Mouse (Mus musculus): Measurements from ENCODE around the gene Tbc1d1.

The Tbc1d1 gene

DNA sequence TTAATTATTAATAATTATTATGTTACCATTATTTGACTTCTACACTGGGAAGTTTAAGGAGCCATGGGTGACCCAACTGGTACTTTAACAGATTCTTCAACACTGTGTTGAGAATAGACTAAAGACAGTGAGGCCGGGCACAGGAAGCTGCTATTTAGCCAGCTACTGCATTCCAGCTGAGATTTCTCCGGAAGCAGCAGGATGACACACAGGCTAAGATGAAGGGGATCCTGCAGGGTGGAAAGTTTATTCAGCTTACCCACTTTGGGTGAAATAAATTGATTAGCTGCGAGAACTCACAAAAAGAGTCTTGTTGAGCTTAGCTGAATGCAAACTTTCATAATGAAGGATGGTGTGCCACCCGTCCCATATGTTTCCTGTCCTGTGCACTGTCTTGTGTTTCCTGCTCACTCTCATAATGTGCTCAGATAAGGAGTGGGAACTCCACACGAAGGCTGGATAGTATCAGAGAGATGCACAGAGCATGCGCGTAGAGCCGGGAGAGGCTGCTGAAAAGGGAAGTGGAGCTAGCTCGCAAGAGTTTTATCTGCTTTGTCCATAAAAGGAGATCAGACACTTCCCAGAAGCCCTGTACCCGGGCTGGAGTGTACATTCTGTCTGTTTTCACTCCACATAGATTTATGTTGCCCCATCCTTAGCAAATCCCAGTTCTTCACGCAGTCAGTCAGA lies at the start of gene Tbc1d1:
Gene Tbc1d1 (plus strand): TSS at position 445 of the 690 bp plus-strand sequence.
- DNase-seq = no peak

DNA sequence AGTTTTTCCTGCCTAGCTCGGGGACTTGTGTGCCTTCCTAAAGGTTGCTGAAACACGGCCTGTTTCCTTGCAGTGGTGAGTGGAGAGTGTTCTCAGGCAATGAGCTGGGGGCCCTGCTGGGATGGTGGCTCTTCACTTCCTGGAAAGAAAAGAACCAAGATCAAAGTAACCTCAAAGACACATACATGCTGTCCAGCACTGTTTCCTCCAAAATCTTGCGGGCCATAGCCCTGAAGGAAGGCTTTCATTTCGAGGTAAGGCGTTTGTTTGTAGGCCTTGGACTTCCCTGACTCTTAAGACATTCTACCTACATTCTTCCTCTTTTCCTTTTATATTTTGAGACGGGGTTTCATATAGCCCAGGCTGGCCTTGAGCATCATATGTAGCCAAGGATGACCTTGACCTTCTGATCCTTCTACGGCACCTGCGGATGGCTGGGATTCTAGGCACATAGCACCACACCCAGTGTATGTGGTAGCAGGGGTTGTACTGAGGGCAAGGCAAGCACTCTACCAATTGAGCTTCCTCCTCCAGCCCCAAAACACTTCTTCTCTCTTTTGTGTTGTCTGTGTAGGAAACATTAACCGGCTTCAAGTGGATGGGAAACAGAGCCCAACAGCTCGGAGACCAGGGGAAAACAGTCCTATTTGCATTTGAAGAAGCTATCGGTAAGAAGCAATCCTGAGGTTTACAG lies 48.4 kb upstream of the Tbc1d1 start:
- DNase-seq = no peak

DNA sequence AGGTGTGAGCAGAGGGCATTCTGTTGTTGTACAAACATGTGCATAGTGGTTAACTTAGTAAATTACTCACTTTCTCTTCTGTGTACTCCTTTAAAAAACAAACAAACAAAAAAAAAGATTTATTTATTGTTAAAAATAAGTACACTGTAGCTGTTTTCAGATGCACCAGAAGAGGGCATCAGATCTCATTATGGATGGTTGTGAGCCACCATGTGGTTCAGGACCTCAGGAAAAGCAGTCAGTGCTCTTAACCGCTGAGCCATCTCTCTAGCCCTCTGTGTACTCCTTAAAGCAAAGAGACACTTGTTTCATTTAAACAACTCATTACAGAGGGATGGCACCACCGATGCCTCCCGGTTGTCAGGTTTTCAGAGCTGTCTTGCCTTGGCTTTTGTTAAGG lies 46.9 kb upstream of the Tbc1d1 start:
- DNase-seq = peak in 1 of 2 experiments; percentile 17

DNA sequence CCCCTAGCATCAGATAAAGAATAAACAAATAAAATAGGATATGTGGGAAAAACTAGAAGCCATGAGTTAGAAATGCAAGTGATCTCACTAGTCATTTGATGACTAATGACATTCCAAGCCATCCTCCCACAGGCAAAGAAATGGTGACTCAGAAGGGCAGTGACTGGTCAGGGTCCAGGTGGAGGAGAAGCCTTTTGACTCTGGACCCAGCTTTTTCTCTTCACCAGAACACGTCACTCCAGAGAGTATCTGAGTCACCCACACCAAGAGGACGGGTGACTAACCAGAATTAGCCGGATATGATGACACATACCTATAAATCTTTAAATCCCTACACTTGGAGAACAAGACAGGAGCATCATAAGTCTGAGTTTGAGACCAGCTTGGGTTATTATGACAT lies 43.7 kb upstream of the Tbc1d1 start:
- no peak for DNase-seq

DNA sequence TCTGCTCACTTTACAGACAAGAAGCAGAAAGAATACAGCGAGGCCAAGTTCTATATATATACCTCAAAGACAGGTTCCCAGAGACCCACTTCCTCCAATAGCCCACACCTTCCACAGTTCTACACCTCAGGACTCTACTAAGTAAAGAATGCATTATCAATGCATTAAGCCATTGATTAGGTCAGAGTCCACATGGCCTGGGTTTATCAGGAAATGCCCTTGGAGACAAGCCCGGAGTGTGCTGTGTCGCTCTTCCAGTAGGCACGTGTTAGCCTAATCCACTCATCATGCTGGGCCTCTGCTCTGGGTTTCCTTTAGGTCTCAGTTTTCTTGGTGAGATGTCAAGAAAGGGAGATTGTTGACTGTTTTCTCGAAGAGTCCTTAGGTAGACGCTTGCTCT lies 41.9 kb upstream of the Tbc1d1 start:
- no peak for DNase-seq

DNA sequence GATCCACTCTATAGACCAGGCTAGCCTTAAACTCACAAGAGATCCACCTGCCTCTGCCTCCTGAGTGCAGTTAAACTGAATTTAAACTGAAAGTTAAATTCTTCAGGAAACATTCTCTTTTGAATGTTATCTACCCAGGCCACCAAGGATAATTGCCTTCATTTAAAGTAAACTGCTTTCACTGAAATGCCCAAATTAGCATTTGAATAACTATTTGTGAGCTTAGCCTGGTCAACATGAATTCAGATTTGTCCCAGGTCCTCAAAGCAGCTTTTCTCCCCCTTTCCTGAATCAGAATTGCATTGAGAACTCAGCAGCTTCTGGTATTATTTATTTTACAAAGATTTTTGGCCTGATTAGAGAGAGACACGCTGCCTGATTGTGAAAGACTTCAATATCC lies 38.9 kb upstream of the Tbc1d1 start:
- no peak for DNase-seq

DNA sequence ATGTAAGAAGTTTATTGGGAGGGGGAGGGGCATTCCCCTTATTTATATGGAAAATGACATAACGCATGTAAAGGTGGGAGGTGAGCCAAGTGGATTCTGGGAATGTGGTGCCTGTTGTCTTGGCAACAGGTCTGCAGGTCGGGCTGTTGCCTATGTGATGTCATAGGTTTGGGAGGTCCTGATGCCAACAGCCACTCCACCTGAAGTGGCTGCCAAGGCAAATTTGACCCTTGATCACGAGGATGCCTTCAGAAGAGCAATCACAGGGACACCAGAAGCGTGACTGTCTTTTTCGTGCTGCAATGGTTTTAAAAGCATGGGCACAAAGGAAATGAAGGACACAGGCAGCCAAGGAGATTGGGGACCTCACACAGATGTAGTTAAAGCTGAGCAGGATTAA lies 30.3 kb upstream of the Tbc1d1 start:
- no peak for DNase-seq

DNA sequence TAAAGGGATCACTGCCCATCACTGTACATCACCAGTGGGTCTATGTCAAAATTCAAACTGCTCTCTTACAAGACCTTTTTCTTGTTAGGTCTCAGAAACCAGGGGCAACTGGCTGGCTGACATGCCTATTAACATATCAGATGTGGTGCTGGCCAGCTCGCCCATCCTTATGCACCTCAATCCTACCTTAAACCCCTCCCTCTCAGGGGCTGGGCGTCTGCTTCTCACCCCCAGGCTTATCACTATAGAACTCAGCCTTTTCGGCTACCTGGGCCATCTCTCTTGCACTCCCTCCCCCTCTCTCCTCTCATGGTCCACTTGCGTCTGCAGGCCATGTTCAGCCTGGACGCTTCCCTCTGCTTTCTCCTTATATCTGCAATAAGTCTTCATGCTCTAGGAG lies 24.6 kb upstream of the Tbc1d1 start:
- no peak for DNase-seq

DNA sequence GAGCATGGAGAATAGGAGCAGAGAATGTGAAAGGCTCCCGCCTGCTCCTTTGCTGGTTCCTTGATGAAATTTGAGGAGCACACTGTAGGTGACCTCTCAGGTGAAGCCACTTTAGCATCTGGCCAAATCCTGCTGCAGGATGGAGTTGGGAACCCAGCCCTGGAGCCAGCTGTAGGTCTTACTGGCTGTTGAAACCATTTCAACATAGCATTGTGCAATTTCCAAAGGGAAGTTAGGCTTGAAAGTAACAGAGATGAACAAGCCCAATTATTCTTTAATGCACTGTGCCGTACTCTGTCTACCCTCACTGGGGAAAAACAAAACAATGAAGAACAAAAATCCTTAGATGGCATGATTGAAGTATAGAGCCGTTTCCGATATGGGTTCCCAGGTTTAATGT lies 22.2 kb upstream of the Tbc1d1 start:
- no peak for DNase-seq

DNA sequence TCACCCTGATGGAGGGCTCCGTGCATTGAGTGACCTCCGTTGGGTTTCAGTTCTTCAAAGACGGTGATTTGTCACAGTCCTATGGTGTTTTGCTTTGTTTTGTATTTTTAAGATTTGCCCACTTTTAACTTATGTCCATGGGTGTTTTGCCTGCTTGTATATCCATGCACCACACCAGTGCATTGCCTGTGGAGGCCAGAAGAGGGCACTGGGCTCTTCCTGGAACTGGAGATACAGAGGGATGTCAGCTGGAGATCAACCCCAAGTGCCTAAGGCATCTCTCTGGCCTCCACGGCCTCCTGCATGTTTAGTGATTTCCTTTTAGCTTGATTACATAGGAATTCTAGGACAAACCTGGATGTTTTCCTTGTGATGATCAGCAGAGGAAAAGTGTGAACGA lies 19.8 kb upstream of the Tbc1d1 start:
- DNase-seq = no peak

DNA sequence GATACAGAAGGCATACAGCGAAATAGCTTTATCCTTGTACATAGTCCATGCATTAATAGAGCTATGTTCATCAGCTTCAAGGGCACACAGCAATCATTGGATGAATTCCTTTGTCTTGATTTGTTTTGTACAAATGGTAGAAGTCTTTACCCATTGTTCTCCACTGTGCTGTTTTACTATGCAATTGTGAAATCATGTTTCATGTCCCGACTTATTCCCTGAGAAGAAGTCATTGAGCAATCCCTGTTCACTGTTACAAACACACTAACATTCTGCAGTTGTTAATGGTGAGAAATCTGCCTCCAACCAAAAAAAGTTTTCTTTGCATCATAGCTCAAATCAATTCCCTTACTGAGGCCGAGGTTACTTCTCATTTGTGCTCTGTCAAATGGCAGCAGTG lies 15.9 kb upstream of the Tbc1d1 start:
- DNase-seq = no peak

DNA sequence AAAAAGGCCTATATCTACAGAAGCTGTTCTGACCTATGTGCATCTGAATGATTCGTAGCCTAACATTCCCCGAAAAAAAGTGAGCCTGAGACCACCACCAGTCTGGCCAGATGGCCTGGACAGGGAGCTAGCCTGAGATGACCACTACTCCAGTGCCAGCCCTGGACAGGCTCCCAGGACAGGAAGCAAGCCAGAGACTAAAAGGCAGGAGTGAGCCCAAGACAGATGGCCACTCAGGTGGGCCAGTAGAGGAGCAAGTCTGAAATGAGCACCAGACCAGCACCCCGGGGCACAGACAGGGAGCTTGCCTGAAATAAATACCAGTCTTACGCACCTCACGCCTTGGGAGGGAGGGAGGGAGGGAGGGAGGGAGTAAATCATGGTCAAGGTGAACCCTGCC lies 11.8 kb upstream of the Tbc1d1 start:
- DNase-seq = peak; percentile 73 to 81

DNA sequence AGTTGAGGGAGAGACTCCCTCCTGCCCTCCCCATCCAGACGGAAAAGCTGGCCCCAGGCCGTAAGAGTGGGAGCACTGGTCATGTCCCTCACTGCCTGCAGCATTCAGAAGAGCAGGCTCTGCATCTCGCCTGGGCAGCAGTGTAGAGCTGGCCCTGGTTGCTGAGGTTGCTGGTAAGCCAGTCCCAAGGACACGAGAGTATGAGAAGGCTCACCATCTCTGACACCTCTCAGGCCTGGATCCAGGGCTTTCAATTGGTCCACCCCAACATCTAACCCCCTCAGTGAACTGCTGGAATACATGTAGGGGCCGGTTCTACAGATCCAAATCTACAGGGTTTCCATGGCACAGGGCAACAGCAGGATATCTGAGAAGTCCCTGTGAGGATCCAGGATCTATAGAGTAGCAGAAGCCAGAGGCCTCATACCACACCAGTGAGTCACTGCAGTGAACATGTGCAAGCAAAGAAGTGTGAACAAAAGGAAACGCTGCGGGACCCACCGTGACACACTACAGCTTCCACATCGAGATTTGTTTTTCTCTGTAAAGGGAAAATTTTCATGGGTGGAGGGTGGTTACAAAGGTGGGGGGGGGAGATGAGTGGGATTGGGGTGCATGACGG lies 9.6 kb upstream of the Tbc1d1 start:
- no peak for DNase-seq

DNA sequence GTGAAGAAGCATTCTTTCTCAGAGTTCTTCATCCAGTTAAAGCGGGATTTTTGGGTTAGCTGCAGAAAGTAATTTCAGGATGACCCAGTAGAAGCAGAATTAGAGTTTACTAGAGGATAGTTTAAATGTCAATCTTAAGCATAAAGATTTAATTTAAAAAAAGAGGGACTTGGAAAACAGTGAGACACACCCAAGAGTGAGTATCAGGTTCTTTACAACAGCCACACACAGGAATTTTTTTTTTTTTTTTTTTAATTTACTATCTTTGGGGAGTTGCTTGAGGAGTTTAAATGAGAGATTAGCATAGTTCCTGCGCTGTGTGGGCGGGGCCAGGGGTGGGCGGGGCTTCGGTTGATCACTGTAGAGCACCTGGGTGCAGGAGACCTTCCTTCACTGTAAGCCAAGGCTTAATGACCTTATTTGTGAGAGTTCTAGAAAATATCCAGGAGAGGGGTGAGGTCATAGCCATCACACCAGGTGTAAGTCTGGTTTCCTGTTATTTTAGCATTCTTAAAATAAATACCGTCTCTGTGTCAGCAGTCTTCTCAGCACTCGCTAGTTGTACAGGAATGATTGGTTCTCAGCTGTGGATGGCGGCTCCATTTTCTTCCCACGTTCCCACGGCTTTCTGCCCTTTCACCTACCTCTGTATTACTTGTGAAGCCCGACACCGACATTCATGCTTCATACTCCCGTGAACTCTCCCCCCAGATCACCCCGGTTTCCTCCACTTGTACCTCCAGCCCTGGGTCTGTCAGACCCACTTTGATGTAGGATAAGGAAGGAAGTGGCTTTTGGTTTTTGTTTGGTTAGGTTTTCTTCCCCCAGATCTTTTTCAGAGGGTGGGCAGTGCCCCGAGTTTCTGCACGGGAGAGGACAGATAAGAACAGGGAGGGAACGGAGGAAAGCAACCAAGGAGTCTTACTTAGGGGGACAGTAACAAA lies 6.6 kb upstream of the Tbc1d1 start:
- no peak for DNase-seq

DNA sequence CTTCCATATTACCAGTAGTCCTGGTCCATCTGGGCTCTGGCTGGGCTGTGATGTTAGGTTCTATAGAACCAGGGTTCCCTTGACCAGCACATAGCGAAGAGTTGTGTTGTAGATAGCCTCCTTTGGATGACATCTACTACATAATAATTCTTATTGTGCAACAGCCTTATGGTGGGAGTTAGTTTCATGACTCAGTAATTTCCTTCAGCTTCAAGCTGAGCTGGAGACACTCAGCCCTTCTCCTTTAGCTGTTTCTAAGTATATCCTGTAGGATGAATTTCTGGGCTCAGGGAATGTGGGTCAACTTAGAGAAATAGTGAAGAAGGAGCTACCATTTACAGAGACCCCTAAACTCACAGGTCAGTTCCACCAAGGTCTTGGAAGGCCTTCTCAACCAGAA lies 2.8 kb upstream of the Tbc1d1 start:
- DNase-seq = no peak

DNA sequence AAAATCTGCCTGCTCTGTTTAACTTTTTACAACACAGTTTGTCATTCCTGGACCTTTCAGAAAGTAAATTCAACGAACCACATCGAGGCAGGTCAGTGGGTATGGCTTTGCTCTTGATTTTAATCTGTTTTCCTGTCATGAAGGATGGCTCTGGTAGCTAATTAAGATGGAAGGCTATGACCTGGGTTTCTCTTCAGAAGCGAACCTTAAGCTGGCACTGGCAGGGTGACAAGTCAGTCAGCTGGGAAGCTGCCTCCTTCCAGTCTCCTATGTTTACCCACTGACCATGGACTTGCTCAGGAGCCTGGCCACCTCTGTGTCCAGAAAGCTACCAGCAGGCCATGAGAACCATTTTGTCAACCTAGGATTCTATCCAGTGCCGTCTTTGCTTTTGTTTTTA lies 474 bp downstream of the Tbc1d1 start:
- DNase-seq = no peak

DNA sequence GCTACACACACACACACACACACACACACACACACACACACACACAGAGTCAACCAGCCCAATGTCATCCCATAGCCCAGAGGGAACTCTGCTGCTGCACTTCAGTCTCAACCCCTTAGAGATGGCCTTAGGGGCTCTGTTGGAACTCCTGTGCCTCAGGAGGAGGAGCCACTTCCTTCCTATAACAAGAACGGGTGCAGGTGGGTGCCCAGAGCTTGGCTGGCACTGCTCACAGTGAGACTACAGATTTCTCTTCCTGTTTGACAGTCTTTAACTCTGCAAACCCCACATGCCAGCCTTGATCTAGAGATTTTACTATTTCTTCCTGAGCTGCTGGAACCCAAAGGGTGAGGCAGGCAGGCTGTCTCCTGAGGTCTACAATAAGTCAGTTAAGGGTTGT lies 1.8 kb downstream of the Tbc1d1 start:
- no peak for DNase-seq

DNA sequence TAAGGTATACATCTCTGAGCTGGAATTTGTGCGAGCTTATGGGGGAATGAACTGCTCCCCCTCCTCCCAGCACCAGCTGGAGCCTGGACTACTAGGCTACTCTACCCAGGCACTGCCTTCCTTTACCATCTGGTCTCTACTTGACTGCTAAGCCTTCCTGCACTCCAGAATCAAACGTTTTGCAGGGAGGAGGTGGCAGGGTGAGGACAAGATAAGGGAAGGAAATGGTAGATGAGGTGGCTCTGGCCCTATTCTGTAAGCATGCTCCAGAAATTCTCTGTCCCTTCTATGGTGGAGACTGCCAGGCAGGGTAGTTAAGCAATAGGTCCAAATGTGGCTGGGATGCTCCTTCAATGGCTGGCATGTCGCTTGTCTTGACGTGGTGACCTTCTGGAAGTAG lies 2.4 kb downstream of the Tbc1d1 start:
- peak in 1 of 2 experiments; percentile 28 for DNase-seq

DNA sequence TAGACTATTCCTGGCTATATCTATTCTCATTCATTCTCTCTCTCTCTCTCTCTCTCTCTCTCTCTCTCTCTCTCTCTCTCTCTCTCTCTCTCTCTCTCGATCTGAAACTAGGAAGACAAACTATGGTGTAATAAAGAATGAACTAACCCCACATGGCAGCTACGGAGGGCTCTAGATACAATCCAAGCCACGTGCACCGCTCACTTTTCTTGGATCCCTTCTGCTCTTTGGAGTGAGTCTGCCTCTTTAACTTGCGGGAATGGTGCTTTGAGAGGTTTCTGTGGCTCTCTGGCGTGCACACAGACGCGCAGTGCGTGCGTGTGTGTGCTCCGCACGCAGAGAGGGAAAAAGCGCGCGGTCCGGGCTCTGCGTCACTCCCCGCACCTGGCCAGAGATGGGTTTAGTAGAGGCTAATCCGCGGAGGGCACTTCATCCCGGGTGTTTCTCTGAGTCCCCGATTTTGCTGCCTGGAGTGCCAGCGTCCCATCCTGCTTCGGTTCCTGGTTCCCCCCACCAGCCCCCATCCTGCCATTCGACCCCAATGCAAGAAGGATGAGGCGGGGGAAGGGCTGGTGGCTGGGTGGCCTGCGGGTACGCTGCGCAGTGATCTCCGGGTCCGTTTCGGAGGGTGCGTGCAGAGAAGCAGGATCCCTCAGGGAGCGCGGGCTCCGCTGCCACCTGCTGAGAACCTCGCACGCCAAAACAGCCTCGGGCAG lies 3.1 kb downstream of the Tbc1d1 start:
- peak in 1 of 2 experiments; percentile 79 for DNase-seq

DNA sequence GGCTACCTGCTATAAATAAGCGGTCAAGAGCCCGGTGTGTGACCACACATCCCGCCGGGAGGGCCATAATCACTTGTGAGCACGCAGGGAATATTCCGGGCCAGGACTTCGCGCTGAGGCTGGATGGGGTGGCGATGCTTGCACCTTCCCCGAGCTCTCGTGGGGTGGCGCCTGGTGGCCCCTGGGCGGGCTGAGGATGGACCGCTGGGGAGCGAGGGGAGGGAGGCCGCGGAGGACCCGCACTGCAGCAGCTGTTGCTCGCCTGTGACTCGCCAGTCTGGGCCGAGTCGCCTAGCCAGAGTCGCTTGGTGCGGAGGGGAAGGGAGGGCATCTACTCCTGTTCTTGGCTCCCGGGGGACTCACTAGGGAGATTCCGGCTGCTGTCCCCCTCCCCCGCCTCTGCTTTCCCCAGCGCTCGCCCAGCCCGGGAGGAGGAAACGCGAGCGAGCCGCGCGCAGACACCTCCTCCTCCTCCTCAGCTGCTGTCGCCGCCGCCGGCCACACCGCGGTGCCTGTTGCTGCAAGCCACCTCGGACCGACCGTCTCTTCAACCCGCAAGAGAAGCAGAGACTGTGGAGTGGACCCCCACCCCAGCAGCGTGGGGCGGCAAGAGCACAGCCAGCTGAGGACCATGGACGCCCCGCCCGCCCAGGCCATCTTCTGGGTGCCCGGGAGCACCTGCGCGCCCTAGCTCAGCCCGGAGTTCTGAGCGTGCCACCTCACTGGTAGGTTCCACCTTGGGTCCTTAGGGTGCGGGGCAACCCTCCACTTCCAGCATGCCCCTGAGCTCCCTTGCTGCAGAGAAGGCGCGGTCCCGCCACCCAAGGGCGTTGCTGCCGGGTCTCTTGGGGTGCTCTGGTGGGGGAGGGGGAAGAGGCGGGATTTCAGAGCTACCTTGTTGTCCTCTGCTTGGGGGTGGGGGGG lies 3.9 kb downstream of the Tbc1d1 start:
- DNase-seq = peak; percentile 72 to 81

DNA sequence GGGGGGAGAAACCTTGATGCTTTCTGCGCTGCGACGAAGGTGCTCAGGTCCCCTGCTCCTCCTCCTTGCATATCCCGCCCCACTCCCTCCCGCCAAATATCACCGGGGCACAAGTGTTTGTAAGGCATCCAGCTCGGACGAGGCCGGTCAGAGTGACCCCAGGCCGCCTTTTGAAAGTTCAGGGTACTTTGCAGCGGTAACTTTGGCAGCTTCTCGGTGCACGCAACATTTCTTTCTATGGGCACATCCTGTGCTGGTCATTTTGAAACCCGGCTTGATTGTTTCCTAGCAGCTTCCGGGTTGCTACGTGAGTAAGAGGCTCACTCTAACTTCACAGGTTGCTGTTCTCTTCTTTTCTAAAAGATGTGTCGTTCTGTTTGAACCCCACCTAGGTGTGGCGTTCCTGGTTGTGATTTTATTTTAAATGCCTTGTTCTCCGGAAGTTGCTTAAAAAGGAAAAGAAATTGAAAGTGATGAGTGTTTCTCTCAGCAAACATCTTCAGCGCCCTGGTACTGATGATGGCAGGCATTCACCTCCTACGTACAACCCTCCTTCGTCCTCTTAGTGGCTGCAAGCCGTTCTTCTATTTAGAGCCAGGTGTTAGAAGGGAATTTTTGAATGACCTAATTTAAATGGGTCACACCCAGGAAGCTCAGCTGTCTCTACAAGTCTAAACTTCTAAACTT lies 4.7 kb downstream of the Tbc1d1 start:
- DNase-seq = peak in 1 of 2 experiments; percentile 39
